Mouse (Mus musculus): Measurements from ENCODE around the gene Plekha1. TPM values are rescaled to one million over a fixed set of nuclear protein-coding genes. Genes with fewer than 3 reads are reported as not detected.

Plekha1 gene
- polyA plus RNA-seq, 1 experiment from 2014 or later, result 55.5 TPM

DNA sequence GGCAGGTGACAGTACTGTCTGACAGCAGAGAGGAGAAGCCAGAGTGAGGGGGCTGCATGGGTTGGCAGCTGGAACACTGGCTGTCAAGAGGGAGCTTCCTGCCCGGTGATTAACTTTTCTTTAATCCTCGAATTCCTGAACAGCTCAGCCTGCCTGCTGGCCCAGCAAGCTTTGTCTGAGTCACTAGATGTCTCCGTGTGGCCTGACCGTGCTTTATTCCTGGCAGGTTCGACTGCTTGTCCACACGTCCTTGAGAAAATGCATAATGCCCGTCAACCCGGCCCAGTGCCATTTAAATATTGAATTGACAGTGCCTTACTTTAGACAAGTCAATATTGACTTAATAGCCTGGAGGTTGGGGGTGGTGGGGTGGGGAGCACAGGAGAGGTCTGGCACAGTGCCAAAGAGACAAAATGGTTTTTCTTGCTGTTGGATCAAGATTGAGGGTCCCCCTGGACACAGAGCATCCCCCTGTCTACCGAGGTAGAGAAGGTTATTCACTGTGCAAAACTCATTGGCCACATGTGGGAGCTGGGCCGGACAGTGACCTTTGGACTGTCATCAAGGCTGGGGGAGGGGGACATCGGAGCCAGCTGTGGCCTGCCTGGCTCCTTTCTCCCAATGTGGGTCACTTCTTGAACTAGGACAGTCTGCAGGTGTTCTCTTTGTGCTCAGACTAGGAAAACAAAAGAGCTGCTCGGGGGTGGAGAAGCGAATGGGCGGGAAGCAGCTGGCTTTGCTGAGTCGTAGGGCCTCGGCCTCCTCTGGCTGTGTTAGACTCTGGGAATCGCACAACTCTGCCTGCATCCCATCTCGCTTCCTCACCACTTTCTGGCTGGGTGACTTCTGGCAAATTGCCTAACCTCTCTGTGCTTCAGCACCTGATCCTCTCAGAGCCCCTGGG lies 30.3 kb upstream of the Plekha1 start:
- H3K27ac ChIP-seq, result peak overlapping the region; percentile 58
- ATAC-seq, result 0 out of 2 replicates have a peak, but pooled peaks have one; percentile 15
- H3K4me2 ChIP-seq (replicated peaks), result peak overlapping the region; percentile 28; the same call in 1 of the 2 replicates
- no peaks in the 10 kb centered on the region for H3K36me3 ChIP-seq
- 5% methylated on average over 18 of the region's 18 CpGs for WGBS
- no peaks in the 10 kb centered on the region for H3K9me3 ChIP-seq
- H3K4me1 ChIP-seq (replicated peaks), result peaks cover 40% of the 10 kb centered on the region
- no peak overlapping the region for H3K9ac ChIP-seq (replicated peaks)
- peaks cover 20% of the 10 kb centered on the region for H3K27me3 ChIP-seq
- no peak overlapping the region for H3K4me3 ChIP-seq (replicated peaks)

GRCm38 (mm10) chr7:130836066-130836465 lies 29.5 kb upstream of the Plekha1 start:
- Histone ChIP-seq H3K4me2 (replicated peaks) (no peak overlapping the region), H3K9ac (replicated peaks) (no peak overlapping the region), H3K4me1 (replicated peaks) (peaks cover 40% of the 10 kb centered on the region), H3K36me3 (no peaks in the 10 kb centered on the region), H3K4me3 (replicated peaks) (no peak overlapping the region), H3K27me3 (peaks cover 20% of the 10 kb centered on the region), H3K27ac (no peak overlapping the region), H3K9me3 (no peaks in the 10 kb centered on the region)
- ATAC-seq, result no peak
- 79% methylated on average over 9 of the region's 9 CpGs for WGBS

DNA sequence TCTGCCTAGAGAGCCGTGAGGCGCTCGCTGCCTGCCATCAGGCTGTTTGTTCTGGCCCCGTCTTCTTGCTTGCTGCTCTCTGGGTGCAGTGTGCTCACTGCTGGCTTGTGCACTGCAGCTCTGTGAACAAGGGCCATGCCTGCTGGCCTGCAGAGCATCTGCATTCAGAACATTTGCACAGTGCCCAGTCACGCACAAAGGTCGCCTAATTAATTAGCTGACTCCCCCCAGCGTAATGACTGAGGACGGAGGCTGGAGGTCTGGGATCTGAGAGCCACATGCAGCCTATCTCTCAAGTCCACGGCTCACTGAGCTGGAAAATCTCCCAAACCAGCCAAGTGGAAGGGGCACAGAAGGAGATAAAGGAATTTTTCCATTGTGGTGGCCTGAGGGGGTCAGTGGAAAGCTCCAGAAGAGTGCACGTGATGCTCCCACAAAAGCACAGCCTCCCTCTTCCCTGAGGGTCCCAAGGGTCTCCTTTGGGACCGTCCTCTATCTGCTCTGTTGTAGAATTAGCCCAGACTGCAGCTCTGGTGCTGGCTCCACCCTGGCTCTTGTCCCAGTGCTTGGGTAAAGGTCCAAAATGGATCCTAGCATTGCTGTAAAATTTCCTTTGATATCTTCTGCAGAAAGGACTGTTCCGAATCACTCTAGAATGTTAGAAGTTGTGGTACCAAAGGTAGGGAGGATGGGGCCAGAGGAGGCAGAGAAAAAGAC lies 27.5 kb upstream of the Plekha1 start:
- Histone ChIP-seq H3K9ac (replicated peaks) (no peak overlapping the region), H3K4me2 (replicated peaks) (peak overlapping the region; percentile 18; the same call in 1 of the 2 replicates), H3K9me3 (no peaks in the 10 kb centered on the region), H3K27ac (peak overlapping the region; percentile 73), H3K4me1 (replicated peaks) (peaks cover 40% of the 10 kb centered on the region), H3K4me3 (replicated peaks) (no peak overlapping the region), H3K27me3 (peaks cover 16% of the 10 kb centered on the region), H3K36me3 (no peaks in the 10 kb centered on the region)
- ATAC-seq, result peak; percentile 86
- WGBS, result 10% methylated on average over 12 of the region's 12 CpGs

DNA sequence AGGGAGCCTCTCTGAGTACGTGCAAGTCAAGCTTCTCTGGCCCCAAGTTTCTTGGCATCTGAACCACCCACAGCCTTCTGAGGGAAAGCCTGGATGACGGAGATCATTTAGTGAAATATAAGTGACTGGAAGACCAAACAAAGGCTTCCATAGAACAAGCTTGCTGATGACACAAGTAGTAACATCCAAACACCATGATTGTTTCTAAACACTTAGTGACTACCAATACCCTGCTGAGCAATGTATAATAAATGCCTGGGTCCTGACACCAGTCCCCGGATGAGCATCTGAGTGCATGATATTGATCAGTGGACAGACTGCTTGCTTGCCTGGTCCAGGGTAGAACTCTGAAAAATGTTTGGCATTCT lies 26.9 kb upstream of the Plekha1 start:
- H3K36me3 ChIP-seq, result no peaks in the 10 kb centered on the region
- no peak overlapping the region for H3K4me3 ChIP-seq (replicated peaks)
- H3K9ac ChIP-seq (replicated peaks), result no peak overlapping the region
- H3K4me1 ChIP-seq (replicated peaks), result peaks cover 40% of the 10 kb centered on the region
- no peak overlapping the region for H3K4me2 ChIP-seq (replicated peaks)
- H3K27me3 ChIP-seq, result peaks cover 12% of the 10 kb centered on the region; the same call in 1 of the 2 replicates
- peak overlapping the region; percentile 73; the same call in 1 of the 2 replicates for H3K27ac ChIP-seq
- WGBS, result 45% methylated on average over 3 of the region's 3 CpGs
- no peak for ATAC-seq
- H3K9me3 ChIP-seq, result no peaks in the 10 kb centered on the region

- peaks cover 35% of the 10 kb centered on the region for H3K4me1 ChIP-seq (replicated peaks)
- H3K36me3 ChIP-seq, result no peaks in the 10 kb centered on the region
- H3K27ac ChIP-seq, result no peak overlapping the region
- peaks cover 5% of the 10 kb centered on the region; the same call in 1 of the 2 replicates for H3K27me3 ChIP-seq
- no peak overlapping the region for H3K4me3 ChIP-seq (replicated peaks)
- no peak overlapping the region for H3K9ac ChIP-seq (replicated peaks)
- H3K4me2 ChIP-seq (replicated peaks), result no peak overlapping the region
- ATAC-seq, result no peak
- 87% methylated on average over 12 of the region's 12 CpGs for WGBS
- no peaks in the 10 kb centered on the region for H3K9me3 ChIP-seq
These were observed 26.0 kb upstream of the Plekha1 start for GRCm38 (mm10) chr7:130839380-130840100.

- no peak overlapping the region for H3K4me2 ChIP-seq (replicated peaks)
- no peaks in the 10 kb centered on the region for H3K9me3 ChIP-seq
- H3K9ac ChIP-seq (replicated peaks), result no peak overlapping the region
- WGBS, result 91% methylated on average over 17 of the region's 17 CpGs
- H3K4me3 ChIP-seq (replicated peaks), result no peak overlapping the region
- H3K36me3 ChIP-seq, result no peaks in the 10 kb centered on the region
- no peaks in the 10 kb centered on the region for H3K27me3 ChIP-seq
- no peak overlapping the region for H3K27ac ChIP-seq
- no peak for ATAC-seq
- H3K4me1 ChIP-seq (replicated peaks), result no peaks in the 10 kb centered on the region
These were observed 18.3 kb upstream of the Plekha1 start for GRCm38 (mm10) chr7:130847164-130847718.

DNA sequence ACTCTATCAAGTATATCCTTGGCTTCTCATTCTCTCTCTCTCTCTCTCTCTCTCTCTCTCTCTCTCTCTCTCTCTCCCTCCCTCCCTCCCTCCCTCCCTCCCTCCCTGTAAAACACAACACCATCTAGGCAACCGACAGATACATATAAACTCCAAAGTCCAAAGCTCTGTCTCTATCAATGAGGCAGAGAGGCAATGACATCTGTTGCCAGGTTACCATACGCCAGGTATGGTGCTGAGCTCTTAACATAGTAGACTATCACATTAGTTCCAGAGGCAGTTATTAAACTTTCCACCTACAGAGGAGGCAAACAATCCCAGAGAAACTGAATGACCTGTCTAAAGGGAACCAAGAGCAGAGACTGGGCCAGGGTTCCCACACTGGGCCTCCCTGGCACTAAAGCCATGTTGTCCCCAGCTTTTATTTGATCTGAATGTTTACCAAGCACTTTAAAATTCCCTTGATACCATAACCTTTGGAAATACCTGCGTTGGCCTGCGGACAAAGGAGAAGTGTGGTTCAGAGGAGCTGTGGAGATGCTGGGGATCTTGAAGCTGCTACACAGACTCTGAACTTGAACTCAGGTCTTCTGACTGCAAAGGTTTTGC lies 10.8 kb upstream of the Plekha1 start:
- H3K9me3 ChIP-seq, result no peaks in the 10 kb centered on the region
- no peak for ATAC-seq
- H3K4me1 ChIP-seq (replicated peaks), result peaks cover 8% of the 10 kb centered on the region; the same call in 1 of the 2 replicates
- no peak overlapping the region for H3K4me2 ChIP-seq (replicated peaks)
- no peak overlapping the region for H3K9ac ChIP-seq (replicated peaks)
- 0 out of 2 replicates have a peak, but pooled peaks cover 4% of the 10 kb centered on the region for H3K27me3 ChIP-seq
- 69% methylated on average over 4 of the region's 4 CpGs for WGBS
- no peak overlapping the region for H3K4me3 ChIP-seq (replicated peaks)
- H3K27ac ChIP-seq, result no peak overlapping the region
- H3K36me3 ChIP-seq, result no peaks in the 10 kb centered on the region

DNA sequence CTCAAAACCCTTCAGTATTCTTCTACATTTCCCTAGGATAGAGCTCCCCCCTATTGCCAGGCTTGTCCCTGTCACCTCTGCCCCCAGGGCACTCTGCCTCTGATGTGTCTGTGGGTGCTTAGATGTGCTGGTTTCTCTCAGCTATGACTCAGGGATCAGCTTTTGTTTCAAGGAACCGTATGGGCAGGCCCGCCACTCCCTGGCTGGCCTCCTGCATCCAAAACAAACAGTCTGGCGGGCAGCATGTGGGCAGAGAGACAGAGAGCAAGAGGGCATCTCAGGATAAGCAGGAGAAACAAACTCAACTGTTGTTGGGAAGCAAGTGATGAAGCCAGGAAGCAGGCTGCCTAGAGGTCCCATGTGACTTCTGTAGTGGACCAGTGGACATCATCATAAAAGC lies 9.9 kb upstream of the Plekha1 start:
- ATAC-seq, result no peak
- Histone ChIP-seq H3K27me3 (0 out of 2 replicates have a peak, but pooled peaks cover 4% of the 10 kb centered on the region), H3K4me3 (replicated peaks) (no peak overlapping the region), H3K4me2 (replicated peaks) (no peak overlapping the region), H3K9me3 (no peaks in the 10 kb centered on the region), H3K4me1 (replicated peaks) (peaks cover 17% of the 10 kb centered on the region), H3K36me3 (no peaks in the 10 kb centered on the region), H3K27ac (no peak overlapping the region), H3K9ac (replicated peaks) (no peak overlapping the region)
- 50% methylated on average over 3 of the region's 3 CpGs for WGBS

GRCm38 (mm10) chr7:130857973-130858372 lies 7.6 kb upstream of the Plekha1 start:
- 72% methylated on average over 6 of the region's 6 CpGs for WGBS
- H3K36me3 ChIP-seq, result no peaks in the 10 kb centered on the region
- no peak overlapping the region for H3K27ac ChIP-seq
- H3K4me2 ChIP-seq (replicated peaks), result no peak overlapping the region
- H3K4me1 ChIP-seq (replicated peaks), result peaks cover 31% of the 10 kb centered on the region
- H3K9me3 ChIP-seq, result no peaks in the 10 kb centered on the region
- 0 out of 2 replicates have a peak, but pooled peaks cover 4% of the 10 kb centered on the region for H3K27me3 ChIP-seq
- ATAC-seq, result no peak
- no peak overlapping the region for H3K4me3 ChIP-seq (replicated peaks)
- H3K9ac ChIP-seq (replicated peaks), result no peak overlapping the region

- Histone ChIP-seq H3K9ac (replicated peaks) (no peak overlapping the region), H3K36me3 (no peaks in the 10 kb centered on the region), H3K9me3 (no peaks in the 10 kb centered on the region), H3K4me2 (replicated peaks) (no peak overlapping the region), H3K27me3 (peaks cover 17% of the 10 kb centered on the region), H3K27ac (no peak overlapping the region), H3K4me3 (replicated peaks) (no peak overlapping the region), H3K4me1 (replicated peaks) (peaks cover 28% of the 10 kb centered on the region)
- ATAC-seq, result no peak
- 7% methylated on average over 4 of the region's 5 CpGs for WGBS
These were observed 5.6 kb upstream of the Plekha1 start for GRCm38 (mm10) chr7:130859926-130860325.

DNA sequence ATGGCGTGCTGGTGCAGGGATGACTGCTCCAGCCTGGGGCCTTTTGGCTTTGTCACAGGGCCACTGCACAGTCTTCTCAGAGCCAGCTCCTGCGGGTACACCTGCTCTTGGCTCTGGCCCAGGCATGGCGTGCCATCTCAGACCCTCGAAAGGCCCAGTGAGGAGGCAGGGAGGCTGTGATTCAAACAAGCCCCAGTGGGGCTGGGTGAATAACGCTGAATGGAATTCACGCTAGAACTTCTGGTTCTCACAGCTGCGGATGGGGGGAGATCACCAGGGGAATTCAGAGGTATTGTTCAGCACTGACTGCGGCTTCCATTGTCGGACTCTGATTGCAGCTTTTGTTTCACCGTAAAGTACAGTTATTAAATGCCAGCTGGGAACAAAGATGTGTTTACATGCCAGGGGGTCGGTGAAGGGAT lies 4.8 kb upstream of the Plekha1 start:
- Histone ChIP-seq H3K36me3 (no peaks in the 10 kb centered on the region), H3K4me1 (replicated peaks) (peaks cover 28% of the 10 kb centered on the region), H3K9ac (replicated peaks) (no peak overlapping the region), H3K27ac (no peak overlapping the region), H3K27me3 (peaks cover 17% of the 10 kb centered on the region), H3K9me3 (no peaks in the 10 kb centered on the region), H3K4me3 (replicated peaks) (no peak overlapping the region), H3K4me2 (replicated peaks) (0 out of 2 replicates have a peak overlapping the region, but pooled peaks have one; percentile 2)
- 9% methylated on average over 11 of the region's 11 CpGs for WGBS
- ATAC-seq, result peak; percentile 22; the same call in 1 of the 2 replicates
